Mouse (Mus musculus): ENCODE measurements around the gene Zfp383.
"Not testable (repeated sequence)": the region's sequence is repeated elsewhere in the genome, so short reads cannot be mapped to it uniquely, and the experiment has no call there.

Gene Zfp383

GRCm38 (mm10) chr7:29908130-29908950 lies at the start of gene Zfp383:
Gene Zfp383 (plus strand): TSS chr7:29908223.
- DNase-seq (ENCODE audit: extremely low read depth, insufficient read length, low spot score) = peak; percentile 86

GRCm38 (mm10) chr7:29859532-29860517 lies 48.2 kb upstream of the Zfp383 start, which contains the start of gene Zfp420:
Gene Zfp420 (plus strand): TSS chr7:29859979.
- DNase-seq (ENCODE audit: extremely low read depth, insufficient read length, low spot score) = peak; percentile 87

- DNase-seq (ENCODE audit: extremely low read depth, insufficient read length, low spot score) = peak; percentile 15
Measured at GRCm38 (mm10) chr7:29861660-29862059, 46.4 kb upstream of the Zfp383 start.

GRCm38 (mm10) chr7:29874256-29874655 lies 33.8 kb upstream of the Zfp383 start:
- no peak for DNase-seq (ENCODE audit: extremely low read depth, insufficient read length, low spot score)

GRCm38 (mm10) chr7:29877561-29877960 lies 30.5 kb upstream of the Zfp383 start:
- not testable (repeated sequence) for DNase-seq (ENCODE audit: extremely low read depth, insufficient read length, low spot score)

- no peak for DNase-seq (ENCODE audit: extremely low read depth, insufficient read length, low spot score)
Measured at GRCm38 (mm10) chr7:29880056-29880455, 28.0 kb upstream of the Zfp383 start.

- DNase-seq (ENCODE audit: extremely low read depth, insufficient read length, low spot score) = no peak
Measured at GRCm38 (mm10) chr7:29880916-29881315, 27.1 kb upstream of the Zfp383 start.

- no peak for DNase-seq (ENCODE audit: extremely low read depth, insufficient read length, low spot score)
Measured at GRCm38 (mm10) chr7:29890501-29890900, 17.5 kb upstream of the Zfp383 start.

GRCm38 (mm10) chr7:29892756-29893155 lies 15.3 kb upstream of the Zfp383 start:
- no peak for DNase-seq (ENCODE audit: extremely low read depth, insufficient read length, low spot score)

- DNase-seq (ENCODE audit: extremely low read depth, insufficient read length, low spot score) = no peak
Measured at GRCm38 (mm10) chr7:29898351-29898750, 9.7 kb upstream of the Zfp383 start.

- no peak for DNase-seq (ENCODE audit: extremely low read depth, insufficient read length, low spot score)
Measured at GRCm38 (mm10) chr7:29904101-29904500, 3.9 kb upstream of the Zfp383 start.

GRCm38 (mm10) chr7:29905966-29906681 lies 1.9 kb upstream of the Zfp383 start, which contains the start of gene Zfp27:
Gene Zfp27 (minus strand): TSS chr7:29906572.
- peak; percentile 54 for DNase-seq (ENCODE audit: extremely low read depth, insufficient read length, low spot score)

GRCm38 (mm10) chr7:29906682-29907058 lies 1.4 kb upstream of the Zfp383 start:
- no peak for DNase-seq (ENCODE audit: extremely low read depth, insufficient read length, low spot score)

GRCm38 (mm10) chr7:29907206-29907605 lies 817 bp upstream of the Zfp383 start:
- DNase-seq (ENCODE audit: extremely low read depth, insufficient read length, low spot score) = no peak

- DNase-seq (ENCODE audit: extremely low read depth, insufficient read length, low spot score) = no peak
Measured at GRCm38 (mm10) chr7:29910252-29910651, 2.2 kb downstream of the Zfp383 start.

- DNase-seq (ENCODE audit: extremely low read depth, insufficient read length, low spot score) = no peak
Measured at GRCm38 (mm10) chr7:29912172-29912571, 4.1 kb downstream of the Zfp383 start.

- no peak for DNase-seq (ENCODE audit: extremely low read depth, insufficient read length, low spot score)
Measured at GRCm38 (mm10) chr7:29917371-29918061, 9.5 kb downstream of the Zfp383 start.

GRCm38 (mm10) chr7:29918062-29918453 lies 10.0 kb downstream of the Zfp383 start:
- no peak for DNase-seq (ENCODE audit: extremely low read depth, insufficient read length, low spot score)

GRCm38 (mm10) chr7:29921439-29922093 lies 13.5 kb downstream of the Zfp383 start:
- no peak for DNase-seq (ENCODE audit: extremely low read depth, insufficient read length, low spot score)
